Mouse (Mus musculus) E14TG2a.4 (cell line): Measurements from ENCODE around the gene Ptprn2.

Source experiments
- CTCF ChIP-seq: conservative IDR thresholded peaks from 2 replicates; pipeline ENCODE4 v1.5.1; 2014; ENCODE audit warnings: low read length
- NANOG ChIP-seq: IDR thresholded peaks from 2 replicates; pipeline ENCODE4 v1.6.1; 2014; ENCODE audit warnings: borderline replicate concordance, low read length, mixed read lengths
- POU5F1 ChIP-seq: IDR thresholded peaks from 2 replicates; pipeline ENCODE4 v1.6.1; 2014; ENCODE audit warnings: low read length, borderline replicate concordance

DNA sequence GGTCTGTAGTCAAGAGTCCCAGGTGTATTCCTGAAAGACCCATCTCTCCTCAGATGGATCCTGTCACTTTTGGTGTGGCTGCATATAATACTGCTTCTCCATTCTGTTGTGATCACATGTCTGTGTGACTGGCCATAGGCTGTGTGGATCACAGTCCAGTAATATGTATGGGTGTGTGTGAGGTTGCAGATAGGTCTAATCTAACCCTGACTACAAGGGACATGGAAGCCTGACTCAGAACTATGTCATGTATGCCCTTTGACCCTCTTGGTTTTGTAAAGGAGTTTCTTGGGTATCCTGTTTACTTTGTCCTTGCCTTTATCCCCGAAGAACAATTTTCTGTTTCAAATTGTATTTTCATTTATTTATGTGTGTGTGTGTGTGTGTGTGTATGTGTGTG, 27.0 kb downstream of the Ptprn2 start:
- no peak for TF ChIP-seq CTCF
- TF ChIP-seq POU5F1: no peak
- TF ChIP-seq NANOG: no peak
